Mouse (Mus musculus) embryo, embryonic 10 days (tissue): ENCODE data around the gene Fam43b.

Source experiments
- DNase-seq: peaks from one replicate; pipeline ENCODE4 v3.0.0-alpha.2; 2015; ENCODE audit warnings: low spot score

Gene Fam43b

DNA sequence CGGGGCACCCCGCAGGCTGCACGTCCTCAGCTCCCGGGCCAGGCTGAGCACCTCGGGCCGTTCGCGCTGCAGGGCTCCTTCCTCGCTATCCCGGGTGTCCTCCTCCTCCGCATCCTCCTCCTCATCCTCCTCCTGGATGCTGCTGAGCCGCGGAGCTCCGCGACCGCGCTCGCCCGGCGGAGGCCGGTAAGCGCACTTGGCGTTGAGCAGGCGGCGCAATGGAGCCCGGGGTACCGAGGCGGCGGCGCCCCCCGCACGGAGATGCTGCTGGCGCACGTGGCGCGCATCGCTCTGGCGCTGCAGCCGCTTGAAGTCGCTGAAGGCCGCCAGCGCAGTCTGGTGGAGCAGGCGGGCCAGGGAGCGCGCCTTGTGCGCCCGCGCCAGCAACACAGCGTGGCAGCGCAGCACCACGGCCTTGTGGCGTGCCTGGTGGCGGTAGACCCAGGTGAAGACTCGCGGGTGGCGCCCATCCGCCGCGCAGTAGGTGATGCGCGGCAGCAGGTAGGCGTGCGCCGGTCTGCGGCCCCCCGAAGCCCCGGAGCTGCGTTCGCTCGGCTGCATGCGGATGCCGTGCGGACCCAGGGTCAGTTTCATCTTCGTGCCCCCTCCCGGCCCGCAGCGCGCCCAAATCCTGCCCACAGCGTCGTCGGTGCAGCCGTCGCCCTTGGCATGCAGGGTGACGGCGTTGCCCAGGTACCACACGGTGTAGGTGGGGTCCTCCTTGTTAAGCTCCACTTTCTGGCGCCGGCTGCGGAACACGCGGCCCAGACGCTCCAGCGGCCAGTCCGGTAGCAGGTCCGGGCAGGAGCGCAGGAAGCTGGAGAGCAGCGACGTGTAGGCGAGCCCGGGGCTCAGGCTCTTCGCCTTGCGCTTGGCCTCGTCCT, 999 bp downstream of the Fam43b start:
- peak; percentile 35 for DNase-seq

DNA sequence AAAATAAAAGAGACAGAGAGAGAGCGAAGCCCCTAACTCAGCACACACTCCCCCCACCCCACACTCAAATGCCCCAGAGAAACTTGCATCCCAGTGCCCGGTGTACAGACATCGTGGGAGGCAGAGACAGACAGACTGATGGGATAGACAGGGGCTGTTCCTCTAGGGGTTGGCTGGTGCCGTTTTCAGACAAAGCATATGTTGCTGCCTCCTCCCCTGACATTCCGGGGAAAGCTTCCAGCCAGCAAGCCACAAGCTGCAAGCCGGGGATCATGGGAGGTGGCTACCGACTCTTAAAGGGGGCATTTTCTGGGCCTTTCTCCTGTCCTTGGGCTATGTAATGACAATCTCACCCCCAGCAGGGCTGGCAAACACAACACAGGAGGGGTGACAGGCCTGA, 2.6 kb downstream of the Fam43b start:
- DNase-seq = no peak

DNA sequence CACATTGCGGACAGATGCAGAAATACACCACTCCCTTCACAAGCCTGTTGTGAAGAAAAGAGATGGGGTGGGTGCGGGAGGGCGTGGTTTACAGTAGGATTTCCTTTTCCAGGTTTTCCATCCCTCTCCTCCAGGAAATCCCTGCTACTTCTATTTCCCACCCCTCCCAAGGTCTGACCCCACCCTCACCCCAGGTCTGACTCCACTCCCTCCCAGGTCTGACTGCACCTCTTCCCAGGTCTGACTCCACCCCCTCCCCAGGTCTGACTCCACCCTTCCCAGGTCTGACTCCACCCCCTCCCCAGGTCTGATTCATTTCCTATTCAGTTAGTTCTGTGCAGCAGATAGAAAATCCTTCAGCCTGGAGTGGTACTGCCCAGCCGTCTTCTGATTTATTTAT, 12.5 kb downstream of the Fam43b start:
- no peak for DNase-seq

DNA sequence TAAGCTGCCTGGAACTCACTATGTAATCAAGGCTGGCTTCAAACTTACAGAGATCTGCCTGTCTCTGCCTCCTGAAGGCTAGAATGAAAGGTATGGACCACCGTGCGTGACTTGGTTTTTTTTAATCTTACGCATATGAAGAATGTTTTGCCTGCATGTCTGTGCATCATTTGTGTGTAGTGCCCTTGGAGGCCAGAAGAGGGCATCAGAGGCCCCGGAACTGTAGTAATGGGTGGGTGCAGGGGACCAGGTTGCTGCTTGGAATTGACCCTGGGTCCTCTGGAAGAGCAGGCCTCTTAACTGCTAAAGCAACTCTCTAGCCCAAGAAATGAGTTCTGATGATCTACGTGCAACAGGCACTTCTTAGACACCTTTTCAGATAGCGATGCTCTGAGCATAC, 13.9 kb downstream of the Fam43b start:
- no peak for DNase-seq

DNA sequence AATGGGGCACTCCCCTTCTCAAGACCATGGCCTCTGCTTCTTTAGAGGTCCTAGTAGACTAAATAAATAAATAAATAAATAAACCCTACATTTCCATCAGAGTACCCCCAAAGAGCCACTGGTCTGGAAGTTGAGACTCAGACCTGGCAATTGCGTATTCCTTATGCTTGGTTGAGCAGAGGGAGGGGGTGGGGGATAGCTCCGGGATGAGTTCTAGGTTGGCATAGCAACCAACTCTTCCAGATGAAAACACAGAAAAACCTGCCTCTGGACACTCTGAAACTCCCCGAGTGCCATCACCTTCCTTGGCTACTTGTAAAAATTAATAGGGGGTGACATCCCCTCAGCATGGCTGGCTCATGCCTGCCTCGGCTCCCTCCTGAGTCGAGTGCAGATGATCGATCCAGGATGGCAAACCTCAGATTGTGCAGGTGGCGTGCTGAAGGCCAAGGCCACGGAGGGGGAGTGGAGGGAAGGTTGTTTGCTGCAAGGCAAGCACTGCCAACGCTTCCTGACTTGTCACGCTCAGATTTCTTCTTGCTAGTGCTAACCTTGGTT, 16.1 kb downstream of the Fam43b start:
- no peak for DNase-seq

DNA sequence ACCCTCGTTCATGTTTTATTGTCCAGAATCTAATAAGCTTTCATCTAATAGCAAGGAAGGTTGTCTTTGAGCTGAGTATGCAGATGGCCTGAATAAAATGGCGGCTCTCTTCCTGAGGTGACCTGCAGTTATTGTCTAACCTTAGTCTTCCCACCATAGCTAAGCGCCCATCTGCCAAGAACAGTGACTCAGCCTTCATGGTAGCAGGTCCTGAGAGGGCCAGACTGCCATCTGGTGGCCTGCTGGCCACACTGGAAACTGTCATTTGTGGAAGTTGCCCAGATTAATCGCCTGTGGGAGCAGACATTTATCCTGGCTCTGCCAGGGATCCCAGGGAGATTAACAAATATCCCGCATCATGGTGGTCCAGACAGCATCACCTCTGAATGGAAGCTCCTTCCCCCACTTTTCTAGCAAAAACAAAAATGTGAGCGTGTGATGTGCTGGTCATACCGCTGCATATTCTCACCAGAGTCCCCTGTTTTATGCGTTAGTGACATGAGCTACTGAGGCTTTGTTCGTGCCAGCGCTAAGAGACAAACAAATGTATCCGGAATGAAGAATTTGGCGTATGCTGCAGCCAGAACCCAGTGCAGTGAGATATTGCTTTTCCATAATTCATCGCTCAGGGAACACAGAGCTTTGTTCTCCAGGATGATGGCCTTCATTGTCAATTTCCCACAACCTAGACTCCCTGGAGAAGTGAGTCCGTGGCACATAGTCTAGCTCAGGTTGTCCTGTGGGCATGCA, 17.1 kb downstream of the Fam43b start:
- DNase-seq = peak; percentile 74

DNA sequence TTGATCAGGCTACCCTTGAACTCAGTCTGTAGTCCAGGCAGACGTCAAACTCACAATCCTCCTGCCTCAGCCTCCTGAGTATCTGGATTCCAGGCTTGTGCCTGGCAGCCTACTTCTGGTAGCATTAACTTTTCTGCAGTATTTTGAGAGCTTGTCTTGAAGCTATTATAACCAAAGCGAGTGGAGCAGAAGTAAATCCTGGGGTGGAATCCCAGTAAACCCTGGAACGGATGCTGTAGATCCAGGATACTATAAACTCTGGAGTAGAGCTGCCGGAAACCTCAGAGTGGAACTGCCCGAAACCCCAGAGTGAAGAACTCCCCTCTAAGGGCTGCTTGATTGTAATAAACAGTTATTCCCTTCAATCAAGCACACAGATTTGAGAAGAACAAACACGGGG, 18.8 kb downstream of the Fam43b start:
- no peak for DNase-seq

DNA sequence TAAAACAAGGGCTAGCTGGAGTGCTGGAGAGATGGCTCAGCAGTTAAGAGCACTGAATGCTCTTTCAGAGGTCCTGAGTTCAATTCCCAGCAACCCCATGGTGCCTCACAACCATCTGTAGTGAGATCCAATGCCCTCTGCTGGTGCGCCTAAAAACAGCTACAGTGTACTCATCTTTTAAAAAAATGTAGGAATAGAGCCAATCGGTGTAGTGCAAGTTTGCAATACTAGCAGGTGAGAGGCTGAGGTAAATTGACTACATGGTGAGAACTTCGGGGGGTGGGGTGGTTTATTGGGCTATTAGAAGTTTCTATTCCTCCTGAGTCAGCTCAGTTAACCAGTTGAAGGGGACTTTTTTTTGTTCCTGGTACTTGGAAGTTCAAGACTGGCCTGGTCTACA, 21.2 kb downstream of the Fam43b start:
- no peak for DNase-seq

DNA sequence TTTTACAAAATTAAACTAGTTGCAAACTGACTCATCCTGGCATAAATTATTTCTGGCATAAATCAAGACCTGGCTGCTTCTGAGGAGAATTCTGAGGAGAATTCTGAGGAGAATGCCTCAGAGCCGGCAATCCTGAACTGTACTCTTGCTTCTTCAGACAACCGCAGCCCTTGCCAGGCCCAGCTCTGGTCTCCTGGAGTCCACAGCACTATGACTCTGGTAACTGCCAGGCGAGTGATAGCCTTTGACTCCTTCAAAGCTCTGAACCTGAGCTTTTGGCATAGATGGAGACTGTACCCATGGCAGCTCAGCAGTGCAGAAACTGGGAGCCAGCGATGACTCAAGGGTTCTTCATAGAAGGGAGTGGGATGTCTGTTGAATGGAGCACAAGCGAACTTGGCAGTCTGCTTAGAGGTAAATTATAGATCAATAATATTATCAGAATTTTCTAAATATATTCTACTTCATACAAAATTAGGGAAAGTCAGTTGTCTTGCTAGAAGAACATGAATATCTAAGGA, 25.3 kb downstream of the Fam43b start:
- no peak for DNase-seq

DNA sequence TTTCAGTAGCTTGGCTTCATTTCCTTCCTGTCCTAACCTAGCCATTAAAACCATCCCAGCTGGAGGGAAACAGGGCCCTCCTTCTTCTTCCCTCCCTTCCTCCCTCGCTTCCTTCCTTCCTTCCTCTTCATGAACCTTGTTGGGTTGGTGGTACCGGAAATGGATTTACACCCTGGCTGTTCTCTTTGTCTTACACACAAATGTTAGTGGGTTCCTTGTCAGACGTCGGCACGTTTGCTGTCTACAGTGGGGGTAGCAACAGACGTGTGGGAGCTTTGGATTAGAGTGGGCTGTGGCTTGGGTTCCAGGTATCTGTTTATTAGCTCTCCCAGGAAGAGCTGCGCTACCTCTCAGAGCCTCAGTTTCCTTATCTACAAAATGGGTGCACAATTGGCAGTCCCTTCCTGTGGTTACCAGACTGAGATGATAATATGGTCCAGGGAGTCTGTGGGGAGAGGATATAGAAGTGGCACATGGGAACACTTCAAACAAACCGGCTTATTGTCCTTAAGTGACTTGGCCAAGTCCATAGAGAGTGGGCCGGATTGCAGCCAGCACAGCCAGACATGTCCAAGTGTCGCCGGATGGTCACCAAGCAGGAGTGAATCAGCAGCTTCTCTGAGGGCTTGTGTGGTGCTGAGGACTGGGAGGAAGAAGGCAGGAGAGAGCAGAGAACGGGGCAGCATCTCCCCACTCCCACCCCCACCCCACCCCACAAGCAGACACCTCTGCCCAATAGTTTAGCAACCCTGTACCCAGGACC, 27.6 kb downstream of the Fam43b start:
- no peak for DNase-seq

DNA sequence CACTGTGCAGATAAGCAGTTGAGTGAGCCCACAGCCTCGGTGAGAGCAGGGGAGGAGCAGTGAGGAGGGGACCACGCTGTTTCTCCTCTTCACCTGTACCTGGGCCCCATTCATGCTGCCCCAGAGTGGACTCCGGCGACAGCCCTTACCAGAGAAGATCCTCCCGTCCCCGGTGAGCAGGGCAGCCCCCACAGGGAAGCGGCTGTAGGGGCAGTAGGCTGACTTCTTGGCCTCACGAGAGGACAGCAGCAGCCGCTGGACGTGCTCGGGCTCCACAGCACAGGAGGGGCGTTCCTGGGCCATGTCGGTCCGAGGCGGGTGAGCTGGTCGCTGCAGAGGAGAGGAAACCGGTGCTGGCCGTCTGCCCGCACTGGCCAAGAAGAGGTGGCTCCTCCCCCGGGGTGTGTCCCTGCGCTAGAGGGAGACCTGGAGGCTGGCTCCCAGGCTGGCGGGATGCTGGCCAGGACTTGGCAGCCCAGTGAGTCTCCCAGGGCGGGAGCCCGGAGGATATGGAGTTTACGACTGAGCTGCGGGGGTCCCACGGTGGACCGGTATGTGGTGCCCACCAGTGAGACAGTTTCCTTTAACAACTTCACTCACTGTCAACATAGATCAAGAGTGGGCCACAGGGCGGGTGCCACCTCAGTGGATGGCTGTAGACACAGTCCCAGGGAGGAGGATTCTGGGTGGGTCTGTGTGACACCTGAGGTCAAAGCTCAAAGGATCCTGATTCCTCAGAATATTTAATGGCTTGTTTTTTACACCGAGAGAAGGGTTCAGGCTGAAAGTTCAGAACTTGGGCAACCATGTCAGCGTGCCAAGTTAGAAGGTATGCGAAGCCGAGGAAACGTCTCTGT, 28.5 kb downstream of the Fam43b start, which contains the start of gene Cda:
TSS of gene Cda (minus strand) at position 352 of the 857 bp plus-strand sequence.
- peak; percentile 87 for DNase-seq

DNA sequence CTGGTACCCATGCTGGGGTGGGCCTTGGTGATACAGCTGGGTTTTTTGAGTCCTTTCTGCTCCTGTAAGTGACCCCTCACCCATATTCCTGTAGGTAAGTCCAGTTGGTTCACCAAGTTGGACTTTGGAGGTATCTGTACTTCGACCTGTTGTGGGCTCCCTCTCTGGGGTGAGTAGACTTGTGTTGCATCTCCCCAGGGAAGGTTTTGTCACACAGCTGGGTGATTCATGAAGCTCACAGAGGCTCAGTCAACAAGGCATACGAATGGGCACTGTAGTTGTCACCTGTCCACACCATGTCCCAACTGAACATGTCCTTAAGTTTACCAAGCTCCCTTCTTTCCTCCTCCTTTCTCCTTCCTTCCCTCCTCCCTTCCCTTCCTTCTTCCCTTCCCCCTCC, 29.8 kb downstream of the Fam43b start:
- DNase-seq = no peak

DNA sequence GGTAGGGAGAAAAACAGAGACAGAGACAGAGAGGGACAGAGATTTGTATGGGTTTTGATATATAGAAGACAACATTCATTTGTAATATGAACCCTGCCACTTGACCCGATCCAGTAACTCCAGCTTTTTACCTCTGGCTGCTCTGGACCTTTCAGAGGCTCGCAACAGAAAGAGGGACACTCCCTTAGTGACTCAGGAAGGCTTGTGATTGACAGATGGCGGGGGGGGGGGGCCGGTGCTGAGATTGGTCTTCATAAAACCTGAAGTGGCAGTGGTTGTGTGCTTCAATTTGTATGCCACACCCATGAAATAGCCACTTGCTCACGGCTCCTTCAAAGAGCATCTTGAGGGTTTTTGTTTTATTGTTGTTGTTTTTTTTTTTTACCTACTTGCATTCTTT, 32.8 kb downstream of the Fam43b start:
- DNase-seq = no peak

DNA sequence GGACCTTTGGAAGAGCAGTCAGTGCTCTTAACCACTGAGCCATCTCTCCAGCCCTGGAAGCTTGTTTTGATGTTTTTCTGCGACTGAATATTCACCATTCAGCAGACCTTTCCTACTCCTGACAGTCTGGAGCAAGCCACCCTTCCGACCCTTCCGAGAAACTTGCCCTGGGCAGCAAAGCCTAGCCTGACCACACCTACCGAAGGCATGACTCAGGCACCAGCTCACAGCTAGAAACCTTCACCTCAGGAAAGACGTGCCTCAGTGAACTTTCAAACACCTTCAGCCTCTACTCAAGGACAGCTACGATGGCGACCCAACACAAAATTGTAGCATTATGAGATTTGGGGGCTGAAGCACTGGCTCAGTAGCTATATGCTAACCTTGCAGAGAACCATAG, 33.4 kb downstream of the Fam43b start:
- no peak for DNase-seq

DNA sequence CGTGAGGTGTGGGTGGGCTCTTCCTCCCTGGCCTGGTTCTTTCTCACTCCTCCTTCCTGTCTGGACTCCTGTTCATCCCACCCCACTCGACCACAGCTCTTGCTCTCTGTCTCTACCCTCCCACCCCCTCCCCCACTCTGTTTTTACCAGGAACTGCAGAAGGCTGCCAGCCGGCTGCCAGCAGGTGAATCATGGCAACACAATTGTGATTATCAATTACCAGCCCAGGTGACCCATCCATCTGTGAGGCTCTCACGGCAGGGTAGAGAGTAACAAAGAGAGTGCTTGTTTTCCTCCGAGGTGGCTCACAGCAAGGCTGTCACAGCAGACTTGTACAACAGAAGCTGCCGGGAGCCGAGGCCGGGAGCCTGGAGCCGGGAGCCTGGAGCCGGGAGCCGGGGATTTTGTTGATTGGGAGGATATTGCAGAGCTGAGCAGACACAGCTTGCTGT, 34.9 kb downstream of the Fam43b start:
- no peak for DNase-seq

DNA sequence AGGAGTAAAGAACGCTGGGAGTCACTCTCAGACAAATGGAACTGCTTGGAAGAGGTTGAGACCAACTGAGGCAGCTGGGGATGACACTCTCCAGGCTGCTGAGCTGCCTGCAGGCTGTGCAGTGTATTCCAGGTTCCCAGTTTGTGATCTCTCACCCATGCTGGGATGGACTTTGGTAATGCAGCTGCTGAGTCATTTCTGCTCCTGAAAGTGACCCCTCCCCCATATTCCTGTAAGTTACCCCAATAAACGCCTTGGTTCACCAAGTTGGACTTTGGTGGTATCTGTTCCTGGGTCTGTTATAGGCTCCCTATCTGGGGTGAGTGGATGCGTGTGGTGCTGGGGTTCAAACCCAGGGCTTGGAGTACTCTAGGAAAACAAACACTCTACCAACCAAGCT, 38.2 kb downstream of the Fam43b start:
- DNase-seq = no peak

DNA sequence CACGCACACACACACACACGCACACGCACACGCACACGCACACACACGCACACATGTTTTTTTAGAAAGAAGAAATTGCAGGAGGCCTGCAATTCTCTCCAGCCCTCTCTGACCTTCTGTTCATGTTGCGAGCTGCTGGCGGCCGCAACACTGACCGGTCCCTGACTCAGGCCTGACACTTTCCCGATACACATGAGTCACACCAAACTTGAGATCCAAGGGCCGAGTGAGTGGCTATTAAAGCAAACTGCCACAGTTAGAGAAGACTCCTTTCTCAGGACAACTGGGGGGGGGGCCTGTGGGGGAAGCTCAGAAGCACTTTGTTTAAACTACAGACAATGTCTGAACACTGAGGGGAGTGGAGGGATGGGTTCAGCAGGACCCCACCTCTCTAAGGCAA, 39.8 kb downstream of the Fam43b start:
- DNase-seq = no peak

DNA sequence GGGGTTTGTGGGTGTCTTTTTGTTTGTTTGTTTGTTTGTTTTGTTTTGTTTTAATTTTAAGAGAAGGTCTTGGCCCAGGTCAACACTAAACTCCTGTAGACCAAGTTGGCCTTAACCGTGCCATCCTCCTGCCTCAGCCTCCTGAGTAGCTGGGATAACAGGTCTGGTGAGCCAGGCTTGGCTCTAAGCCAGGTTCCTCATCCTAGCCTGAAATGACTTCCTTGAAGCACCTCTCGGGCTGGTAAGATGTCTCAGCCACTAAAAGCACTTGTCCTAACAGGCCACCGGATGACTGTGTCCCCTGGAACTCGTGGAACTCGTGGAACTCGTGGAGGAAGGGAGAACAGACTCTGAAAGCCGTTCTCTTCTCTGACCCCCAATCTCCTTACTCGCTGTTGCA, 40.2 kb downstream of the Fam43b start:
- no peak for DNase-seq

DNA sequence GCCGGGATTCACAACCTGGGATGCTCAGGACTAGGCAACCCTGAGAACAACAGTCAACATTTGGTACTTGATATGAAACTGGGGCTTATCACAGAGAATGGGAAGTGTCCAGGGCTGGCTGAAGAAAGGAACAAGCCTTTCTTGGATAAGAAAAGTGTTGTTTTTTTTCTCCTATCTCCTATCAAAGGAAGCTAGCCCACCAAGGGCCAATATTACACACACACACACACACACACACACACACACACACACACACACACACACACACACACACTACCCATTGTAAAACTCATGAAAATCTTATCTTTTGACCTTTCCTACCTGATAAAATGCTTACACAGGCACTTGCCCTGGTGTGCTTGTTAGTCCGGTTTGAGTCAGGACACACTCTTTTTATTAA, 40.8 kb downstream of the Fam43b start:
- no peak for DNase-seq

DNA sequence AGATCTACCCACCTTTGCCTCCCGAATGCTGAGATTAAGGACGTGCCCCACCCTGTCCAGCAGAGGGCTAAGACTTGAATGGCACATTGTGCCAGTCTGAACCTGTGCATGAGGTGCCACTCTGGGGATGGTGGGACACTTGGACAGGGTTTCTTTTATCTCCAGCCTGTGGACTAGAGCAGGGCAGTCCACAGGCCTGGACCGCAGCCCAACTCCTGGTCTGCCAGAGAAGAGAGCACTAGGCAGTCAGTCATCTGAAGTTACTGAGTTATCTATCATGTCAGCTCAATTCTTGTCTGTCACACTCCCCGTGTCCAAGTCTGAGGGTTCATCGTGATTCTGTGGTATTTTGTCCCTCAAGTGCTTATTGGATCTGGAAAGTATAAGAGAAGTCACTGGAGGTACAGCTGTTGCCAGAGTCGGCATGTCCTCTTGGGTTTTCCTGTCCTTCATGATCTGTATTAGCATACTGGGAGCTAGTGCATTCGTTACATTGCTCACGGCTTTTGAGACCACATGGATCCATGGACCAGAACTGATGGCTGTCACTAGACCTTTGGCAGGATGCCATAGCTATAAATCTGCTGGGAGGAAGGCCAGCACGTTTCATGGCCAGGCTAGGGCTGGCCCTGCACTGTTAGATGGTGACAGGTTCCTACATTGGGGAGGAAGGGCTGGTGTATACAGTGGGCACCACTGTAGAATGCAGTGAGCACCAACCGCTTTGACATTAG, 42.7 kb downstream of the Fam43b start:
- DNase-seq = no peak
